Mouse (Mus musculus) megakaryocyte-erythroid progenitor cell, adult 5-6 weeks (primary cell): Measurements from ENCODE around the gene Sgpl1. TPM values are rescaled to one million over a fixed set of nuclear protein-coding genes. Genes with fewer than 3 reads are reported as not detected.

Source experiments
- ATAC-seq: replicated peaks from 2 replicates; pipeline ENCODE4 v1.8.0; 2016; ENCODE audit warnings: mild to moderate bottlenecking, inconsistent platforms; ENCODE audit not compliant: severe bottlenecking, poor library complexity, low FRiP score, low TSS enrichment
- total RNA-seq, 2 experiments: library from RNA; stranded (forward) in 1 of 2; stranded (reverse) in 1 of 2; fragments of 200-1000, 215-1000 nt in 1 of 2; fragments of >200 nt in 1 of 2; fragmentation: Nextera tagmentation in 1 of 2; gene quantifications; 2 replicates each; pipeline ENCODE4 v1.2.3; 2014 to 2017

Gene Sgpl1
- total RNA-seq, 2 experiments from 2014 or later, result 18.2 to 25.2 TPM

DNA sequence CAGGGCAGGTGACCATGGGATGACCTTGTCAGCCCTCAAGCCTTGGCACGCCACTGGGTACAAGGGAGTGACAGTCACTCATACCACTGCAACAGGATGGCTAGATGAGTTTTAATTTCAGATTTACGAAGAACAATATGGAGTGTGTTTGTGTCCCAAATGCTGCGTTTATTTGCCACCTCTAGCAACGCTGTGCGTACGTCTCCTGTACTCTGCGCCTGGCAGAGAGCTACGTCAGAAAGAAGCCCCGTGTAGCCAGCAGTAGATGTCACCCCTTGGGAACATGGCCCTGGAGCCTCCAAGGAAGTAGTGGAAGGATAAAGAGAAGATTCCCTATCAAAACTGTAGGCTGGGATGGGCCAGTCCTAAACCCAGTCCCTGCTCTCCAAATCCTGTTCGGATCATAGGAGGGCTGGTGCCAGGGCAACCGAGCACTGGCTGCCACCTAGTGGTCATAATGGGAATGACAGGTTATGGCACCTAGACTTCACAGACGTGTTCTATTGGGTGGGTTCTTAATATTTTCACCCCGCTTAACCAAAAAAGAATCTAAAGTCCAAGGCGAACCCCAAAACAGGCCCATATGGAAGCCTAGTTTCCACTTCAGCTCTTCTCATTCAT, 95.4 kb downstream of the Sgpl1 start:
- ATAC-seq, result peak; percentile 85

Other genes with a start within 250 kb of the Sgpl1 start
- gene Pcbd1, start 58.4 kb downstream of the Sgpl1 start, total RNA-seq (2014; fragmentation: Nextera tagmentation), result 6.0 and 9.8 TPM in 2 replicates
- gene Pcbd1, start 58.4 kb downstream of the Sgpl1 start, total RNA-seq (2017), result 1.9 TPM in 1 of 2 replicates, not detected in the other
- gene Tbata, start 24.3 kb upstream of the Sgpl1 start, total RNA-seq (2014; fragmentation: Nextera tagmentation), result not detected in 2 replicates
- not detected in 2 replicates for gene Tbata, start 24.3 kb upstream of the Sgpl1 start, total RNA-seq (2017)
- 2.0 TPM in 1 of 2 replicates, not detected in the other for gene Adamts14, start 125.7 kb upstream of the Sgpl1 start, total RNA-seq (2014; fragmentation: Nextera tagmentation)
- 1.6 TPM in 1 of 2 replicates, not detected in the other for gene Adamts14, start 125.7 kb upstream of the Sgpl1 start, total RNA-seq (2017)
- 0.42 TPM in 1 of 2 replicates, not detected in the other for gene Prf1, start 150.1 kb upstream of the Sgpl1 start, total RNA-seq (2014; fragmentation: Nextera tagmentation)
- 2.2 TPM in 1 of 2 replicates, not detected in the other for gene Prf1, start 150.1 kb upstream of the Sgpl1 start, total RNA-seq (2017)
- not detected in 2 replicates for gene Pald1, start 235.8 kb upstream of the Sgpl1 start, total RNA-seq (2014; fragmentation: Nextera tagmentation)
- not detected in 2 replicates for gene Pald1, start 235.8 kb upstream of the Sgpl1 start, total RNA-seq (2017)